Mouse (Mus musculus) 3T3-L1 (cell line): Measurements from ENCODE around the gene Rabep2.
A peak's percentile ranks its signal among the peaks of the same experiment; 100 is the strongest.
"Not testable (repeated sequence)": the region's sequence is repeated elsewhere in the genome, so short reads cannot be mapped to it uniquely, and the experiment has no call there.

ENCODE experiments used
- DNase-seq: peaks from one replicate; pipeline ENCODE4 v3.0.0-alpha.2; 2015; ENCODE audit warnings: low read depth, low spot score

Gene Rabep2

GRCm38 (mm10) chr7:126463547-126463946, 35.0 kb downstream of the Rabep2 start:
- DNase-seq, result no peak

DNA sequence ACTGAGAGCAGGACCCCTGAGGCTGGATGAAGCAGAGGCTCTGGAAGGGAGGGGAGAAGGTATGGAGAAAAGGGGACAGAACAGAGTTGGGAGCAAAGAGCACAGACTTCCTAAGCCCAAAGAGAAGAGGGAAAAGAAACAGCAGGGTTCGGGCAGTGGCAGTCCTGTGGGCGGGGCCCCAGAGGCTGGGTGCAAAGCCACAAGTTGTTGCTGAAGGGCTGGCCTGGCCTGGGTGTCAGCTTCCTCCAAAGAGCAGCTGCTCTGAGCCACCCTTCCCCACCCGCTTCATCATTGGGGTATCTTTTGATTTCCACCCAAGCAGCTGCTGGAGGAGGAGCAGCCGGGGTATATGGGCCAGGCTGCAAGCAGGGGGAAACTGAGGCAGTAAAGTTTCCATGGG, 35.6 kb downstream of the Rabep2 start:
- no peak for DNase-seq

DNA sequence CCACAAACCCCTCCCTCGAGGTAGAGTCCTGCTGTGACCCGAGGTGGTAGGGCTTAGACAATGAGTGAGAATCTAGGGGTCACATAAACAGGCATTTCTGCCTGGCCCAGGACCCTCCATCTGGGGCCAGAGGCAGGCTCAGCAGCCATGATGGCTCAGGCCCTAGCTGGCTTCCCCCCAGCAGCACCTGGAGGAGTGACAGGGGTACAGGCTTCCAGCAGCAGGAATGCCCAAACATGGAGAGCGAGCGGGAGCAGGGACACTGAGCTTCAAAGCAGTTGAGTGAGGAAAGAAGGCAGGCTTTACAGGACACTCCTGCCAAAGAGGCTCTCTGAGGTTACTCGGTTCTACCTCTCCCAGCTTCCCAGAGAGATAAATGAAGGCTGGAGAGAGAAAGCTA, 36.3 kb downstream of the Rabep2 start:
- no peak for DNase-seq

- no peak for DNase-seq
Observed at GRCm38 (mm10) chr7:126465246-126466030, 36.9 kb downstream of the Rabep2 start.

- no peak for DNase-seq
Observed at GRCm38 (mm10) chr7:126466116-126466515, 37.6 kb downstream of the Rabep2 start.

- no peak for DNase-seq
Observed at GRCm38 (mm10) chr7:126466707-126467106, 38.1 kb downstream of the Rabep2 start.

DNA sequence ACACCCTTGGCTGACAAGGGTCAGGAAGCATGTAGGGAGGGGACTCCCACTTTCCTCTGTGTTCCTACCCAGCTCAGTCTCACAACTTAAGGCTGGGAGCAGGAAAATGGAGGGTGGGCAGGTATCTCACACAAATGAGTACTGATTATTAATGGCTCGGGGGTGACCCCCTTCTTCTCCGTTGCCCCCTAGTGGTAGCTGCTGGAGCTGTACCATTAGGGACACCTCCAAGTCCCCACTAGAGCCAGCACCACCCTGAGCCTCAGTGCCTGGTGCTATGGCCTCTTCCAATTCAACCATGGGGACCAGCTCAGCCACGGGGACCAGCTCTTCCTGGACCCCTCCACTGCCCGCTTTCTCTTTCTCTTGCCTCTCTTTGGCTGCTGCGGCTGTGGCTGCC, 38.7 kb downstream of the Rabep2 start:
- DNase-seq, result no peak

GRCm38 (mm10) chr7:126467834-126468627, 39.5 kb downstream of the Rabep2 start:
- no peak for DNase-seq

DNA sequence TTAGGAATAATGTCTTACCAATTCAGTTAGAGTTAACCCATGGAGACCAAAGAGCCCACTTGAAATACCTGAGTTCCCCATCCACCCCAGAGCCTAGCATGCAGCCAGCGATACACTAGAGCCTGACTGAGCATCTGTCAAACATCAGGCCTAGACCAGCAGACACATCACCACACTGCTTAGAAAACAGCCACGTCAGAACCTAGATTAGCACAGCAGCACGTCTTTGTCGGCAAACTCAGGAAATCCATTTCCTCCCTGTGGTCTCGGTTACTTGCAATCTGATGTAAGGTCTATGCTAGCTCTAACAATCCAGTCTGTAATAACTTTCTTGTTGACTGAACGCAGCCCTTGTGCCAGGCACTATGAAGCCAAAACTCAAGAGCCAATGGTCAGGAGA, 41.5 kb downstream of the Rabep2 start:
- no peak for DNase-seq

GRCm38 (mm10) chr7:126471361-126471760, 42.8 kb downstream of the Rabep2 start:
- no peak for DNase-seq

- no peak for DNase-seq
Observed at GRCm38 (mm10) chr7:126471853-126472252, 43.3 kb downstream of the Rabep2 start.

DNA sequence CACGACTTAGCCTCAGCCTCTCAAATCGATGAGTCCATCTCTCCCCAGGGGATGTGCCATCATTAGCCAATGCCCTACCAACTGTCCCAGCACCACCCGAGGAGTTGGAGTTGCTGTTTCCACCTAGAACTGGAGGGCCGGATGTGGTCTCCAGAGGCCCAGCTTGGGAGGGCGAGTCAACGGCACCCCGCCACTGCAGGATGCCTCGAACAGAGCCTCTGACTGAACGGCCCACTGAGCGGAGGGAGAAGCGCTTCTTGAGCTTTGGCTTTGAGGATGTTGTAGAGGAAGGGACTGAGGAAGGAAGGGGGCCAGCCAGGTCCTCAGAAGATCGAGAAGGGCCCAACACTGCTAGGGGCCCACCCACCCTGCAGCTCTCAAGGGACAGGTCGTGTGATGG, 43.7 kb downstream of the Rabep2 start:
- no peak for DNase-seq

DNA sequence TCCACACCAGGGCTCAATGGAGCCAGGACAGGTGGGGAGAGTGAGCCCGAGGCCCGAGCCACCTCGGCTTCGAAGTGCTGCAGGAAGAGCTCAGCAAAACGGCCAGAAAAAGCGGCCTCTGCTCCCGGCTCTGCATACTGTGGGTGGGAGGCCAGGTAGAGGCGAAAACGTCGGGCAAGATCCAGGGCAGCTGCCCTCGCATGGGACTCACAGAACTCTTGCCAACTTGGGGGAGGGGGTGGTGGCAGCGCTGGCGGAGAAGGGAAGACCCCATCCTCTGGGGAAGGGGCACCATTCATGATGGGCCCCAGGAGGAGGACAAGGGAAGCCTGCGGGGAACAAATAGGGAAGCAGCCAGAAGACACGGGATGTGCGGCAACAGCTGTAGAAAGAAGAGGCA, 44.2 kb downstream of the Rabep2 start:
- no peak for DNase-seq

GRCm38 (mm10) chr7:126473470-126474086, 45.0 kb downstream of the Rabep2 start:
- no peak for DNase-seq

DNA sequence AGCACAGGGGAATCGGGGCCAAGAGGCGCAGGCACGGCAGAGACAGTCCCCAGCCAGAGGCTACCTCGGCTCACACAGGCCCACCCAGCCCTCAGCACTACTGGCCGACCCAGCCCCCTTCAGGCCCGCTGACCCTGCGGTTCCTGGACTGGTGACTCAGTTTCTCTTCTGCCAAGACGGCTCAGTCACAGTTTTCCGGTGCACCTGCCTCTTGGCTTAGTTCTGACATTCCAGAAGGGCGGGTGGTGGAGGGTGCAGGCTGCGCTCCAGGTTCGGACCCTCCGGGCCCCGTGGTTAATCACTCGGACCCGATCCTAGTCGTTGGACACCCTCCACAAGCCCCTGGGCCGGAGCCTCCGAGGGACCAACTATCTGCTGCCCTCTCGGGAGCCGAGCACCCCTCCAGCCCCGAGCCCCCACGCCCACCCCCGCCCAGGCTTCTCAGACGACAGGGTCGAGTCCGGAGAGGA, 46.0 kb downstream of the Rabep2 start:
- DNase-seq, result peak; percentile 49

GRCm38 (mm10) chr7:126474993-126475581, 46.5 kb downstream of the Rabep2 start, which contains the start of gene Sh2b1:
Gene Sh2b1, minus strand, starts transcription at chr7:126475424.
- DNase-seq, result peak; percentile 82

GRCm38 (mm10) chr7:126481699-126482098, 53.1 kb downstream of the Rabep2 start:
- DNase-seq, result peak; percentile 44

- DNase-seq, result peak; percentile 94
Observed at GRCm38 (mm10) chr7:126482392-126482871, 53.9 kb downstream of the Rabep2 start.

GRCm38 (mm10) chr7:126487052-126487483, 58.5 kb downstream of the Rabep2 start, which contains the start of gene Tufm:
Gene Tufm, plus strand, starts transcription at chr7:126487361.
- peak; percentile 98 for DNase-seq

DNA sequence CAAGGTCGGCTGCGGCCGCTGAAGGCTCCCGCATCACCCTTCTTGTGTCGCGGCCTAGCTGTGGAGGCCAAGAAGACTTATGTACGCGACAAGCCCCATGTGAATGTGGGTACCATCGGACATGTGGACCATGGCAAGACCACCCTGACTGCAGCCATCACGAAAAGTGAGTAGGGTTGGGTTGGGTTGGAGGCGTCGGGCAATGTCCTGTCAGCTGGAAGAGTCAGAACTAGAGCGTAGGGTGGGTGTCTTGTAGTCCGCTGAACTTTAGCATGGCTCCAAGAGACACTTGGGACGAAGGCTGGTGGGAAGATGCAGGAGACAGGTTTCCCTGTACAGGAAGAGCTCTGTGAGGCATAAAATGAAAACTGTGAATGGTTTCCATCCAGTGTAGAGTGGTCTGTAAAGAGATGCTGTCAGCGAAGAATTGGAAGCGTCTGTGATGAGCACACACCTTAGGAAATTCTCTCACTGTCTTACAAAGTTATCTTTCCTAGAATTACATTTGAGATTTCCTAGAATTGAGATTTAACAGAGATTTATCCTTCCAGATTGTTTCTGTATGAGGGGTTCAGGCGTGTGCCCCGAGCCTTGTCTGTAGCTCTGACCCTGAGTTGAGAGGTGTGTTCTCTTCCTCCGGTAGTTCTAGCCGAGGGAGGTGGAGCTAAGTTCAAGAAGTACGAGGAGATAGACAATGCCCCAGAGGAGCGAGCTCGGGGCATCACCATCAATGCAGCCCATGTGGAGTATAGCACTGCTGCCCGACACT, 59.2 kb downstream of the Rabep2 start:
- DNase-seq, result not testable (repeated sequence)

GRCm38 (mm10) chr7:126491005-126491404, 62.4 kb downstream of the Rabep2 start:
- DNase-seq, result no peak
